Mouse (Mus musculus): ENCODE results near the gene Robo3.

Robo3 gene

DNA sequence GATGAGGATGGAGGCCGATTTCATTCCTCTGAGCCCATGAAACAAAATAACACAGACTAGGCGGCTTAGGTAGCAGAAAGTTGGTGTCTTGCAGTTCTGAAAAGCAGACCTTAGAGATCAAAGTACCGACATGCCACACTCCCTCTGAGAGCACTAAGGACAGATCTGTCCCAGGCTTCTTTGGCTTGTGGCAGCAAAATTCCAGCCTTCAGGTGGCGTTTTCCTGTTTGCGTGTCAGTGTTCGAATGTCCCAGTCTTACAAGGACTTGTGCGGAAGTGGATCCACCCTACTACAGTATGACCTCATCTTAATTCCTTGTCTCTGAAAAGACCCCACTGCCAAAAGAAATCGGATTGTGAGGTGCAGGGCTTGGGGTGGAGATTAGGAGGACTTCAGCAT lies 64.2 kb downstream of the Robo3 start:
- DNase-seq (ENCODE audit: low spot score in 2 of 2): no peak

DNA sequence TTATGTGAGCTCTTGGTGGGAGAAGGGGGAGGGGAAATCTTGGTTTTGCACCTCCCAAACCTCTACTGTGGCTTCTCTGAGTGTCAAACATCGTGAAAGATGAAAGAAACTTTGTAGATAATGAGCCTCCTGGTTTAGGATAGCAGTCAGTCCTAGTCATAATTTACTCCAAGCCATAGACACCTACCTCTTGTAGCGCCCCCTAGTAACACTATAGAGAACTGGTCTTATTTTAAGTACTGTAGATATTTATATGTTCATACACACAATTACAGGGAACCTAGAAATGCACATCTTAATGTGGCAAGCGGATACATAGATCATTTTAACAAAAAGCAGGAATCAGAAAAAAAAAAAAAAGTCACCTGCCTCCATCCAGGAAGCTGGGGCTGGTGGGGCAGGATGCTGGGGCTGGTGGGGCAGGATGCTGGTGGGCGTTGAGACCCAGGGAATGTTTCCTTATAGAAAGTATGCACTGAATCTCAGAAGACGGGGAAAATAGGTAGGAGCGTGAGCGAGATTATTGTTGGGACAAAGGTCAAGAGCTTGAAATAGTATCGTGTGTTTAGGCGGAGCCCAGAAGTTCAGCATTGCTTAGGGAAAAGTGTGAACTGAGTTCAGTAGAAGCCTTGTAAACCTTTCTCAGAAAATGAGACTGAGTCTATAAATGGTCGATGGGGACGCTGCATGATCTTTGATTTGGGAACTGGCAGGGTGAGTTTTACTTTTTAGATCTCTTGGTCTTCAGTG lies 64.8 kb downstream of the Robo3 start:
- DNase-seq (ENCODE audit: low spot score in 2 of 2): no peak

DNA sequence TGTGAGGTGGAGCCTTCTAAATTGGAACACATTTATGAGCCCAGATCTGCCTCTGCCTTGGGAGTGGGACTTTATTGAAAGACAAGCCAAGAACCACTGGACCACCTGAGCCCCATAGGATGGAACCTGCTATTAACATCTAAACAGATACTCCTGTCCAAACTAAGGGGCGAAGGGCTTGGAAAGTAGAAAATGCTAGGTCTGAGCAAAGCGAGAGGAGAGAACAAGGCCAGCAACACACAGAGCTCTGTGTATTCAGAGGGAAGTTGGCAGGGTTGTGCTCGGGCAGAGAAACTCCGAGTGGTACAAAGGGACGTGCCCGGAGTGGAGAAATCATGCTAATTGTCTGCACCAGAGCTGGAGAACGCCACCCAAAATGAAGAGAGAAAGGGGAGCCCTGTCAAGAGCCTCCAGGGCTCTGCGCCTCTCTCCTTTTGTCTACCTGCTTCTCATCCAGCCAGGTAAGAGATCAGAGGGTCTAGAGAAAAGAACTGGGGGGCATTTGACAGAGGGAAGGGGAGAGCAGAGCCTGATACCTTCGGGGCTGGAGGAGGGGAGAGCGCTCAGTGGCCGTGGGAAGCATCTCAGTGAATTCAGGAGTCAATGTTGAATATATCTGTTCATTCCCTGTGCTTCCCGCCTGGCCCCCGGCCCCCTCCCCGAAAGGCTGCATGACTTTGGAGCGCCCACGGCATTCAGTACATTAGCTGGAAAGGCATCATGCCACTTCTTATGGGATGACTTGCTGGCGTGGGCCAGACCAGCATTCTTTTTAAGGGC lies 65.6 kb downstream of the Robo3 start, which contains the start of gene Hepacam:
Gene Hepacam, plus strand, starts transcription at position 51 of the 780 bp plus-strand sequence.
- DNase-seq (ENCODE audit: low spot score in 2 of 2): no peak

DNA sequence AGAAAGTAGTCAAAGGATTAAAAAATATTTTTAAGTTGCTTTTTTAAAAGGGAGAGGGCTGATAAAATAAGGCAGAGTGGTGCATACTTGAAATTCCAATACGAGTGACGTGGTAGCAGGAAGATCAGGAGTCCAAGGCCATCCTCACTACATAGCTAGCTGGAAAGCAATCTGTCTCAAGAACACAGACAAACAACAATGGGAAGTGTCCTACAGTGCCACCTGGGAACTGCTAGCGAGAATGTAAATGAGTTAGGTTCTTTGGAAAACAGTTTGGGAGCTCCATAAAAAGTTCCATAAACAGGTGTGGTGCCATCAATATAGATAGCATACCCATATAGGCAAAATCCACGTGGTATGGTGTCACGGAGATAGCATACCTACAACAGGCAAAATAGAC lies 67.3 kb downstream of the Robo3 start:
- DNase-seq (ENCODE audit: low spot score in 2 of 2): no peak
